Mouse (Mus musculus) midbrain, postnatal 0 days (tissue): ENCODE data around the gene Cisd3. TPM values are rescaled to one million over a fixed set of nuclear protein-coding genes. Genes with fewer than 3 reads are reported as not detected.

ENCODE experiments used
- ATAC-seq: fragments of 200-750 bp; cut with Nextera tagmentation; 2 replicates; pipeline ENCODE4 v1.8.0; 2017; ENCODE audit warnings: moderate number of reproducible peaks, mild to moderate bottlenecking, moderate TSS enrichment, moderate library complexity; ENCODE audit not compliant: low FRiP score
- DNase-seq: peaks from one replicate; pipeline ENCODE4 v3.0.0-alpha.2; 2015; ENCODE audit warnings: low spot score
- H3K27ac ChIP-seq: fragments of 300-500 bp; sonication (generic); 2 replicates; pipeline ENCODE4 v1.5.1; 2014; ENCODE audit warnings: low read depth, mild to moderate bottlenecking, low read length, mixed read lengths
- H3K27me3 ChIP-seq: fragments of 300-500 bp; sonication (generic); 2 replicates; pipeline ENCODE4 v1.6.1; 2014; ENCODE audit warnings: low read length, control low read depth, mixed read lengths; ENCODE audit not compliant: insufficient read depth
- H3K36me3 ChIP-seq: fragments of 300-500 bp; sonication (generic); 2 replicates; pipeline ENCODE4 v1.6.1; 2014; ENCODE audit warnings: low read length, control low read depth, mixed read lengths; ENCODE audit not compliant: insufficient read depth
- H3K4me1 ChIP-seq: fragments of 300-500 bp; sonication (generic); 2 replicates; pipeline ENCODE4 v1.6.1; 2014; ENCODE audit warnings: mild to moderate bottlenecking, control low read depth, antibody characterized with exemption, low read length, mixed read lengths; ENCODE audit not compliant: insufficient read depth
- H3K4me2 ChIP-seq: fragments of 300-500 bp; sonication (generic); 2 replicates; pipeline ENCODE4 v1.6.1; 2014; ENCODE audit warnings: low read depth, mild to moderate bottlenecking, low read length, mixed read lengths; ENCODE audit not compliant: poor library complexity, severe bottlenecking
- H3K4me3 ChIP-seq: fragments of 300-500 bp; sonication (generic); 2 replicates; pipeline ENCODE4 v1.5.1; 2014; ENCODE audit warnings: low read depth, mild to moderate bottlenecking, low read length, moderate library complexity
- H3K9ac ChIP-seq: fragments of 300-500 bp; sonication (generic); replicated peaks from 2 replicates; pipeline ENCODE4 v1.6.1; 2014; ENCODE audit warnings: mild to moderate bottlenecking, low read length, moderate library complexity, mixed read lengths; ENCODE audit not compliant: poor library complexity, severe bottlenecking
- H3K9me3 ChIP-seq: fragments of 300-500 bp; sonication (generic); 2 replicates; pipeline ENCODE4 v1.6.1; 2016; ENCODE audit warnings: low read length, control low read depth
- CTCF ChIP-seq: IDR thresholded peaks from 2 replicates; pipeline ENCODE4 v1.5.1; 2016; ENCODE audit warnings: antibody characterized with exemption, mild to moderate bottlenecking
- WGBS: fragments of 180-500 bp; shearing (Covaris S2); extraction: QIAGEN DNeasy Blood & Tissue Kit; methylation state at CpG from one replicate; pipeline ENCODE4 v1.1.7; 2014; 5-methylcytosine and 5-hydroxymethylcytosine counted together
- polyA plus RNA-seq: library from polyadenylated mRNA; unstranded; fragments of >200 nt; fragmentation: Nextera tagmentation; extraction: Ambion mirVana; gene quantifications from 2 replicates; pipeline ENCODE4 v1.2.1, GENCODE M21; 2015
- total RNA-seq: library from RNA; depleted of rRNA; stranded (reverse); fragments of >200 nt; gene quantifications from 2 replicates; pipeline ENCODE4 v1.2.3, GENCODE M21; 2014

The Cisd3 gene
- total and polyA plus RNA-seq, 2 experiments from 2014 or later = 27.0 to 41.5 TPM

GRCm38 (mm10) chr11:97687061-97687460 is 1.4 kb downstream of the Cisd3 start:
- TF ChIP-seq CTCF = no peak
- Histone ChIP-seq H3K9ac (no peak overlapping the region), H3K27ac (no peak overlapping the region), H3K9me3 (no peaks in the 10 kb centered on the region), H3K4me3 (no peak overlapping the region), H3K36me3 (peaks cover 33% of the 10 kb centered on the region), H3K4me1 (no peaks in the 10 kb centered on the region), H3K27me3 (no peaks in the 10 kb centered on the region), H3K4me2 (no peak overlapping the region)
- DNase-seq (no peak), ATAC-seq (no peak)
- WGBS = 92% methylated on average over 3 of the region's 3 CpGs

- no peaks in the 10 kb centered on the region for H3K9me3 ChIP-seq
- TF ChIP-seq CTCF = peak; percentile 93
- peaks cover 5% of the 10 kb centered on the region for H3K4me1 ChIP-seq
- H3K4me3 ChIP-seq = no peak overlapping the region
- H3K27me3 ChIP-seq = no peaks in the 10 kb centered on the region
- no peak for ATAC-seq
- no peak overlapping the region for H3K9ac ChIP-seq
- DNase-seq = peak; percentile 76
- peaks cover 33% of the 10 kb centered on the region for H3K36me3 ChIP-seq
- no peak overlapping the region for H3K27ac ChIP-seq
- H3K4me2 ChIP-seq = no peak overlapping the region
- 26% methylated on average over 10 of the region's 10 CpGs for WGBS
Observed at GRCm38 (mm10) chr11:97689861-97690260, 4.2 kb downstream of the Cisd3 start.

- DNase-seq (no peak), ATAC-seq (no peak)
- Histone ChIP-seq H3K4me2 (peak overlapping the region; percentile 49), H3K4me3 (no peak overlapping the region), H3K9me3 (no peaks in the 10 kb centered on the region), H3K36me3 (peaks cover 29% of the 10 kb centered on the region), H3K27me3 (no peaks in the 10 kb centered on the region), H3K27ac (no peak overlapping the region), H3K4me1 (peaks cover 25% of the 10 kb centered on the region), H3K9ac (no peak overlapping the region)
- WGBS = 79% methylated on average over 4 of the region's 4 CpGs
- no peak for TF ChIP-seq CTCF
Observed at GRCm38 (mm10) chr11:97694435-97694834, 8.8 kb downstream of the Cisd3 start.

GRCm38 (mm10) chr11:97694921-97695711 is 9.5 kb downstream of the Cisd3 start:
- ATAC-seq = peak; percentile 25; the same call in 1 of the 2 replicates
- no peaks in the 10 kb centered on the region for H3K9me3 ChIP-seq
- peaks cover 25% of the 10 kb centered on the region for H3K4me1 ChIP-seq
- H3K4me3 ChIP-seq = peak overlapping the region; percentile 19
- H3K36me3 ChIP-seq = peaks cover 26% of the 10 kb centered on the region
- H3K27me3 ChIP-seq = no peaks in the 10 kb centered on the region
- H3K4me2 ChIP-seq = peak overlapping the region; percentile 49
- H3K27ac ChIP-seq = peak overlapping the region; percentile 69
- no peak for TF ChIP-seq CTCF
- H3K9ac ChIP-seq = peak overlapping the region; percentile 37
- 20% methylated on average over 17 of the region's 17 CpGs for WGBS
- peak; percentile 91 for DNase-seq

GRCm38 (mm10) chr11:97695712-97696401 is 10.2 kb downstream of the Cisd3 start:
- Histone ChIP-seq H3K4me3 (peak overlapping the region; percentile 19), H3K4me2 (peak overlapping the region; percentile 49), H3K27ac (peak overlapping the region; percentile 69), H3K9me3 (no peaks in the 10 kb centered on the region), H3K9ac (peak overlapping the region; percentile 37), H3K36me3 (peaks cover 18% of the 10 kb centered on the region), H3K27me3 (no peaks in the 10 kb centered on the region), H3K4me1 (peaks cover 25% of the 10 kb centered on the region)
- whole genome bisulfite sequencing = 17% methylated on average over 9 of the region's 9 CpGs
- ATAC-seq (no peak), DNase-seq (no peak)
- TF ChIP-seq CTCF = no peak

GRCm38 (mm10) chr11:97696669-97697068 is 11.0 kb downstream of the Cisd3 start:
- WGBS = 65% methylated on average over 8 of the region's 8 CpGs
- H3K9ac ChIP-seq = no peak overlapping the region
- no peaks in the 10 kb centered on the region for H3K27me3 ChIP-seq
- H3K4me3 ChIP-seq = no peak overlapping the region
- no peak for TF ChIP-seq CTCF
- peak overlapping the region; percentile 49 for H3K4me2 ChIP-seq
- no peaks in the 10 kb centered on the region for H3K9me3 ChIP-seq
- H3K36me3 ChIP-seq = peaks cover 10% of the 10 kb centered on the region
- no peak overlapping the region for H3K27ac ChIP-seq
- DNase-seq (no peak), ATAC-seq (no peak)
- H3K4me1 ChIP-seq = peaks cover 30% of the 10 kb centered on the region
